Mouse (Mus musculus) stomach, embryonic 16.5 days (tissue): Measurements from ENCODE around the gene Tbxa2r. TPM values are rescaled to one million over a fixed set of nuclear protein-coding genes. Genes with fewer than 3 reads are reported as not detected.
A peak's percentile ranks its signal among the peaks of the same experiment; 100 is the strongest.

Source experiments
- ATAC-seq: fragments of 200-750 bp; cut with Nextera tagmentation; 2 replicates; pipeline ENCODE4 v1.8.0; 2017; ENCODE audit warnings: moderate number of reproducible peaks, moderate TSS enrichment; ENCODE audit not compliant: insufficient read depth, low FRiP score
- H3K27ac ChIP-seq: fragments of 300-500 bp; sonication (generic); 2 replicates; pipeline ENCODE4 v1.5.1; 2014; ENCODE audit warnings: low read length
- H3K27me3 ChIP-seq: fragments of 300-500 bp; sonication (generic); 2 replicates; pipeline ENCODE4 v1.6.1; 2014; ENCODE audit warnings: low read length, control low read depth, mixed read lengths; ENCODE audit not compliant: control insufficient read depth, insufficient read depth
- H3K36me3 ChIP-seq: fragments of 300-500 bp; sonication (generic); 2 replicates; pipeline ENCODE4 v1.6.1; 2014; ENCODE audit warnings: low read length; ENCODE audit not compliant: control insufficient read depth, insufficient read depth
- H3K4me1 ChIP-seq: fragments of 300-500 bp; sonication (generic); 2 replicates; pipeline ENCODE4 v1.6.1; 2014; ENCODE audit warnings: low read length, control low read depth, mixed read lengths; ENCODE audit not compliant: control insufficient read depth, insufficient read depth
- H3K4me2 ChIP-seq: fragments of 300-500 bp; sonication (generic); 2 replicates; pipeline ENCODE4 v1.6.1; 2014; ENCODE audit warnings: low read depth, low read length, mixed read lengths
- H3K4me3 ChIP-seq: fragments of 300-500 bp; sonication (generic); replicated peaks from 2 replicates; pipeline ENCODE4 v1.5.1; 2014; ENCODE audit warnings: mild to moderate bottlenecking, low read length
- H3K9ac ChIP-seq: fragments of 300-500 bp; sonication (generic); 2 replicates; pipeline ENCODE4 v1.6.1; 2014; ENCODE audit warnings: low read length
- H3K9me3 ChIP-seq: fragments of 300-500 bp; sonication (generic); replicated peaks from 2 replicates; pipeline ENCODE4 v1.6.1; 2016; ENCODE audit warnings: low read length, control low read depth; ENCODE audit not compliant: control insufficient read depth
- WGBS: fragments of 180-500 bp; shearing (Covaris S2); extraction: QIAGEN DNeasy Blood & Tissue Kit; methylation state at CpG from one replicate; pipeline ENCODE4 v1.1.7; 2014; 5-methylcytosine and 5-hydroxymethylcytosine counted together
- polyA plus RNA-seq: library from polyadenylated mRNA; unstranded; fragments of >200 nt; fragmentation: Nextera tagmentation; extraction: Ambion mirVana; gene quantifications from 2 replicates; pipeline ENCODE4 v1.2.1, GENCODE M21; 2015

Tbxa2r gene
- polyA plus RNA-seq, 1 experiment from 2014 or later: 28.1 TPM

- Histone ChIP-seq H3K4me1 (peaks cover 25% of the 10 kb centered on the region), H3K27me3 (no peaks in the 10 kb centered on the region), H3K4me3 (no peak overlapping the region), H3K36me3 (peaks cover 42% of the 10 kb centered on the region), H3K27ac (no peak overlapping the region), H3K9me3 (no peaks in the 10 kb centered on the region), H3K9ac (no peak overlapping the region), H3K4me2 (no peak overlapping the region)
- no peak for ATAC-seq
- WGBS: 90% methylated on average over 23 of the region's 23 CpGs
Measured at GRCm38 (mm10) chr10:81323141-81323775, 5.3 kb upstream of the Tbxa2r start.

GRCm38 (mm10) chr10:81323791-81324530 lies 4.6 kb upstream of the Tbxa2r start:
- Histone ChIP-seq H3K4me3 (no peak overlapping the region), H3K27me3 (no peaks in the 10 kb centered on the region), H3K9ac (no peak overlapping the region), H3K4me2 (no peak overlapping the region), H3K36me3 (peaks cover 42% of the 10 kb centered on the region), H3K9me3 (no peaks in the 10 kb centered on the region), H3K27ac (no peak overlapping the region), H3K4me1 (peaks cover 26% of the 10 kb centered on the region)
- 93% methylated on average over 18 of the region's 18 CpGs for WGBS
- ATAC-seq: no peak

GRCm38 (mm10) chr10:81325176-81325575 lies 3.4 kb upstream of the Tbxa2r start:
- no peak for ATAC-seq
- no peak overlapping the region for H3K27ac ChIP-seq

GRCm38 (mm10) chr10:81325781-81326180 lies 2.8 kb upstream of the Tbxa2r start:
- 91% methylated on average over 18 of the region's 18 CpGs for WGBS

More at GRCm38 (mm10) chr10:81325176-81325575, 3.4 kb upstream of the Tbxa2r start:
- H3K4me2 ChIP-seq: no peak overlapping the region
- WGBS: 92% methylated on average over 21 of the region's 21 CpGs
- H3K9me3 ChIP-seq: no peaks in the 10 kb centered on the region
- peaks cover 26% of the 10 kb centered on the region for H3K4me1 ChIP-seq
- H3K27me3 ChIP-seq: no peaks in the 10 kb centered on the region
- H3K4me3 ChIP-seq: no peak overlapping the region
- peaks cover 42% of the 10 kb centered on the region for H3K36me3 ChIP-seq
- no peak overlapping the region for H3K9ac ChIP-seq

GRCm38 (mm10) chr10:81326858-81327257 lies 1.7 kb upstream of the Tbxa2r start:
- H3K36me3 ChIP-seq: peaks cover 42% of the 10 kb centered on the region
- no peak overlapping the region for H3K9ac ChIP-seq
- ATAC-seq: no peak
- 71% methylated on average over 6 of the region's 6 CpGs for WGBS
- H3K4me2 ChIP-seq: no peak overlapping the region
- H3K4me1 ChIP-seq: peaks cover 28% of the 10 kb centered on the region
- H3K27ac ChIP-seq: peak overlapping the region; percentile 42; the same call in 1 of the 2 replicates
- H3K4me3 ChIP-seq: no peak overlapping the region; the same call in 1 of the 2 replicates
- H3K27me3 ChIP-seq: no peaks in the 10 kb centered on the region
- no peaks in the 10 kb centered on the region for H3K9me3 ChIP-seq

More at GRCm38 (mm10) chr10:81325781-81326180, 2.8 kb upstream of the Tbxa2r start:
- no peak overlapping the region for H3K4me3 ChIP-seq
- H3K27me3 ChIP-seq: no peaks in the 10 kb centered on the region
- H3K36me3 ChIP-seq: peaks cover 42% of the 10 kb centered on the region
- H3K4me1 ChIP-seq: peaks cover 31% of the 10 kb centered on the region
- no peak for ATAC-seq
- no peak overlapping the region for H3K27ac ChIP-seq
- H3K9me3 ChIP-seq: no peaks in the 10 kb centered on the region
- H3K4me2 ChIP-seq: no peak overlapping the region
- no peak overlapping the region for H3K9ac ChIP-seq

GRCm38 (mm10) chr10:81327959-81328358 lies 572 bp upstream of the Tbxa2r start:
- Histone ChIP-seq H3K27me3 (no peaks in the 10 kb centered on the region), H3K9me3 (no peaks in the 10 kb centered on the region), H3K36me3 (peaks cover 35% of the 10 kb centered on the region), H3K4me3 (no peak overlapping the region), H3K4me1 (peaks cover 30% of the 10 kb centered on the region), H3K9ac (peak overlapping the region; percentile 71), H3K4me2 (peak overlapping the region; percentile 62; the same call in 1 of the 2 replicates), H3K27ac (peak overlapping the region; percentile 97)
- WGBS: 14% methylated on average over 2 of the region's 2 CpGs
- no peak for ATAC-seq

GRCm38 (mm10) chr10:81329194-81329975 lies 854 bp downstream of the Tbxa2r start:
- H3K4me1 ChIP-seq: peaks cover 30% of the 10 kb centered on the region
- H3K9me3 ChIP-seq: no peaks in the 10 kb centered on the region
- peak overlapping the region; percentile 62 for H3K4me2 ChIP-seq
- ATAC-seq: peak; percentile 82
- H3K4me3 ChIP-seq: peak overlapping the region; percentile 44
- peak overlapping the region; percentile 71 for H3K9ac ChIP-seq
- no peaks in the 10 kb centered on the region for H3K27me3 ChIP-seq
- H3K27ac ChIP-seq: peak overlapping the region; percentile 97
- H3K36me3 ChIP-seq: peaks cover 21% of the 10 kb centered on the region
- 33% methylated on average over 10 of the region's 10 CpGs for WGBS

- Histone ChIP-seq H3K4me3 (peak overlapping the region; percentile 44), H3K27me3 (no peaks in the 10 kb centered on the region), H3K27ac (peak overlapping the region; percentile 97), H3K9ac (peak overlapping the region; percentile 71), H3K4me2 (peak overlapping the region; percentile 62), H3K36me3 (peaks cover 16% of the 10 kb centered on the region), H3K4me1 (peaks cover 37% of the 10 kb centered on the region), H3K9me3 (no peaks in the 10 kb centered on the region)
- 49% methylated on average over 4 of the region's 4 CpGs for WGBS
- ATAC-seq: peak; percentile 0; the same call in 1 of the 2 replicates
Measured at GRCm38 (mm10) chr10:81330007-81330406, 1.5 kb downstream of the Tbxa2r start.
